16 mouse cellular contexts compared by ENCODE assay signal in genomic region chr15:27219126-27219738, GRCm38 (mm10).
"Had no signal": no experiment of that assay in that cellular context is flagged by ENCODE, and none has a peak within 500 bp of the region (broad histone marks: within the 10 kb centered on the region; RNA-seq: fewer than 3 reads in every experiment).

No protein-coding gene starts in this region.

- H3K4me1 ChIP-seq: kidney, embryonic 15.5 days; neural tube, embryonic 12.5 days; stomach, embryonic 15.5 days had no signal

- H3K27me3 ChIP-seq: kidney, embryonic 15.5 days; limb, embryonic 12.5 days; liver, embryonic 13.5 days; neural tube, embryonic 12.5 days; stomach, embryonic 15.5 days had no signal

- H3K4me3 ChIP-seq: kidney, embryonic 15.5 days; limb, embryonic 12.5 days; liver, embryonic 13.5 days; myocyte; neural tube, embryonic 12.5 days; stomach, embryonic 15.5 days had no signal

- H3K27ac ChIP-seq: kidney, embryonic 15.5 days; limb, embryonic 12.5 days; liver, embryonic 13.5 days; neural tube, embryonic 12.5 days; stomach, embryonic 15.5 days had no signal

- H3K36me3 ChIP-seq: kidney, embryonic 15.5 days; limb, embryonic 12.5 days; liver, embryonic 13.5 days; neural tube, embryonic 12.5 days; stomach, embryonic 15.5 days had no signal

- H3K9ac ChIP-seq: kidney, embryonic 15.5 days; limb, embryonic 12.5 days; liver, embryonic 13.5 days; neural tube, embryonic 12.5 days; stomach, embryonic 15.5 days had no signal

- H3K9me3 ChIP-seq: kidney, embryonic 15.5 days; limb, embryonic 12.5 days; liver, embryonic 13.5 days; neural tube, embryonic 12.5 days; stomach, embryonic 15.5 days had no signal

- H3K4me2 ChIP-seq: kidney, embryonic 15.5 days; limb, embryonic 12.5 days; liver, embryonic 13.5 days; neural tube, embryonic 12.5 days; stomach, embryonic 15.5 days had no signal

- ATAC-seq: lung, postnatal 0 days had no signal

- DNase-seq: kidney, postnatal 14 days; layer of hippocampus, adult 9-11 months; liver; liver, embryonic 13.5 days; lung, adult 2 months; lung, postnatal 36 days; midbrain, embryonic 14.5 days; right cerebral cortex, postnatal 14 days; thymus, adult 2 months; thymus, postnatal 25 days had no signal
